Mouse (Mus musculus): Measurements from ENCODE around the gene Nup54. TPM values are rescaled to one million over a fixed set of nuclear protein-coding genes. Genes with fewer than 3 reads are reported as not detected.

The Nup54 gene
- polyA plus RNA-seq, 1 experiment: 22.4 TPM

- Histone ChIP-seq H3K4me3 (ENCODE audit: insufficient read depth, low read length) (no peak overlapping the region), H3K27ac (ENCODE audit: insufficient read depth, low read length) (no peak overlapping the region), H3K4me1 (ENCODE audit: control insufficient read depth, insufficient read depth, low read length) (peaks cover 2% of the 10 kb centered on the region; the same call in 1 of the 2 replicates)
- TF ChIP-seq CTCF (IDR thresholded peaks at IDR 0.05; ENCODE audit: extremely low read depth, insufficient read depth, low read length) (no peak), POLR2A (IDR thresholded peaks at IDR 0.05; ENCODE audit: extremely low read depth, insufficient read depth, low read length) (no peak)
Measured at GRCm38 (mm10) chr5:92386102-92386501, 48.9 kb downstream of the Nup54 start.

- no peaks in the 10 kb centered on the region for H3K4me1 ChIP-seq (ENCODE audit: control insufficient read depth, insufficient read depth, low read length)
- H3K27ac ChIP-seq (ENCODE audit: insufficient read depth, low read length): no peak overlapping the region
- TF ChIP-seq POLR2A (IDR thresholded peaks at IDR 0.05; ENCODE audit: extremely low read depth, insufficient read depth, low read length) (no peak), CTCF (IDR thresholded peaks at IDR 0.05; ENCODE audit: extremely low read depth, insufficient read depth, low read length) (peak; percentile 32)
- no peak overlapping the region for H3K4me3 ChIP-seq (ENCODE audit: insufficient read depth, low read length)
Measured at GRCm38 (mm10) chr5:92384855-92385254, 50.2 kb downstream of the Nup54 start.

GRCm38 (mm10) chr5:92383747-92384146 lies 51.3 kb downstream of the Nup54 start:
- no peak overlapping the region for H3K4me3 ChIP-seq (ENCODE audit: insufficient read depth, low read length)
- TF ChIP-seq CTCF (IDR thresholded peaks at IDR 0.05; ENCODE audit: extremely low read depth, insufficient read depth, low read length): no peak
- no peak for TF ChIP-seq POLR2A (IDR thresholded peaks at IDR 0.05; ENCODE audit: extremely low read depth, insufficient read depth, low read length)
- no peaks in the 10 kb centered on the region for H3K4me1 ChIP-seq (ENCODE audit: control insufficient read depth, insufficient read depth, low read length)
- no peak overlapping the region for H3K27ac ChIP-seq (ENCODE audit: insufficient read depth, low read length)

- TF ChIP-seq POLR2A (IDR thresholded peaks at IDR 0.05; ENCODE audit: extremely low read depth, insufficient read depth, low read length): no peak
- no peak for TF ChIP-seq CTCF (IDR thresholded peaks at IDR 0.05; ENCODE audit: extremely low read depth, insufficient read depth, low read length)
- no peak overlapping the region for H3K4me3 ChIP-seq (ENCODE audit: insufficient read depth, low read length)
- no peaks in the 10 kb centered on the region for H3K4me1 ChIP-seq (ENCODE audit: control insufficient read depth, insufficient read depth, low read length)
- H3K27ac ChIP-seq (ENCODE audit: insufficient read depth, low read length): no peak overlapping the region
Measured at GRCm38 (mm10) chr5:92382349-92382679, 52.7 kb downstream of the Nup54 start.

- Histone ChIP-seq H3K27ac (ENCODE audit: insufficient read depth, low read length) (no peak overlapping the region), H3K4me3 (ENCODE audit: insufficient read depth, low read length) (no peak overlapping the region), H3K4me1 (ENCODE audit: control insufficient read depth, insufficient read depth, low read length) (no peaks in the 10 kb centered on the region)
- TF ChIP-seq POLR2A (IDR thresholded peaks at IDR 0.05; ENCODE audit: extremely low read depth, insufficient read depth, low read length): no peak
- peak; percentile 75 for TF ChIP-seq CTCF (IDR thresholded peaks at IDR 0.05; ENCODE audit: extremely low read depth, insufficient read depth, low read length)
Measured at GRCm38 (mm10) chr5:92381550-92382348, 53.3 kb downstream of the Nup54 start.

GRCm38 (mm10) chr5:92376795-92377405 lies 58.1 kb downstream of the Nup54 start:
- Histone ChIP-seq H3K27ac (ENCODE audit: insufficient read depth, low read length) (no peak overlapping the region), H3K4me3 (ENCODE audit: insufficient read depth, low read length) (no peak overlapping the region), H3K4me1 (ENCODE audit: control insufficient read depth, insufficient read depth, low read length) (no peaks in the 10 kb centered on the region)
- TF ChIP-seq POLR2A (IDR thresholded peaks at IDR 0.05; ENCODE audit: extremely low read depth, insufficient read depth, low read length): no peak
- TF ChIP-seq CTCF (IDR thresholded peaks at IDR 0.05; ENCODE audit: extremely low read depth, insufficient read depth, low read length): no peak

GRCm38 (mm10) chr5:92375368-92375767 lies 59.7 kb downstream of the Nup54 start:
- TF ChIP-seq POLR2A (IDR thresholded peaks at IDR 0.05; ENCODE audit: extremely low read depth, insufficient read depth, low read length) (no peak), CTCF (IDR thresholded peaks at IDR 0.05; ENCODE audit: extremely low read depth, insufficient read depth, low read length) (no peak)
- Histone ChIP-seq H3K4me3 (ENCODE audit: insufficient read depth, low read length) (no peak overlapping the region), H3K4me1 (ENCODE audit: control insufficient read depth, insufficient read depth, low read length) (no peaks in the 10 kb centered on the region), H3K27ac (ENCODE audit: insufficient read depth, low read length) (no peak overlapping the region)

- no peak overlapping the region for H3K4me3 ChIP-seq (ENCODE audit: insufficient read depth, low read length)
- H3K4me1 ChIP-seq (ENCODE audit: control insufficient read depth, insufficient read depth, low read length): no peaks in the 10 kb centered on the region
- no peak for TF ChIP-seq POLR2A (IDR thresholded peaks at IDR 0.05; ENCODE audit: extremely low read depth, insufficient read depth, low read length)
- no peak for TF ChIP-seq CTCF (IDR thresholded peaks at IDR 0.05; ENCODE audit: extremely low read depth, insufficient read depth, low read length)
- no peak overlapping the region; the same call in 1 of the 2 replicates for H3K27ac ChIP-seq (ENCODE audit: insufficient read depth, low read length)
Measured at GRCm38 (mm10) chr5:92374721-92375142, 60.3 kb downstream of the Nup54 start.

- Histone ChIP-seq H3K4me1 (ENCODE audit: control insufficient read depth, insufficient read depth, low read length) (peaks cover 3% of the 10 kb centered on the region), H3K27ac (ENCODE audit: insufficient read depth, low read length) (no peak overlapping the region), H3K4me3 (ENCODE audit: insufficient read depth, low read length) (no peak overlapping the region)
- TF ChIP-seq CTCF (IDR thresholded peaks at IDR 0.05; ENCODE audit: extremely low read depth, insufficient read depth, low read length) (no peak), POLR2A (IDR thresholded peaks at IDR 0.05; ENCODE audit: extremely low read depth, insufficient read depth, low read length) (no peak)
Measured at GRCm38 (mm10) chr5:92372605-92373004, 62.4 kb downstream of the Nup54 start.
